Mouse (Mus musculus) MEL (cell line): ENCODE results near the gene Trmu.
"Not testable (repeated sequence)": the region's sequence is repeated elsewhere in the genome, so short reads cannot be mapped to it uniquely, and the experiment has no call there.

Experiments used
- BHLHE40 ChIP-seq: IDR thresholded peaks from 2 replicates; pipeline ENCODE4 v1.6.1; 2012; ENCODE audit warnings: low read depth, mild to moderate bottlenecking, inconsistent platforms, low read length, improper control_type of control experiment, borderline replicate concordance
- CTCF ChIP-seq, 3 experiments: IDR thresholded peaks in 2 of 3; conservative IDR thresholded peaks in 1 of 3; 2 replicates each; pipeline ENCODE4 v1.5.1; 2011 to 2012; ENCODE audit warnings: low read length in 3 of 3, low read depth in 2 of 3, mild to moderate bottlenecking in 2 of 3, improper control_type of control experiment in 1 of 3, inconsistent platforms in 1 of 3, mixed read lengths in 1 of 3, moderate library complexity in 1 of 3; ENCODE audit not compliant: control insufficient read depth in 1 of 3, insufficient read depth in 1 of 3, poor library complexity in 1 of 3, severe bottlenecking in 1 of 3
- E2F4 ChIP-seq: IDR thresholded peaks from 2 replicates; pipeline ENCODE4 v1.6.1; 2011; ENCODE audit warnings: low read depth, low read length, improper control_type of control experiment, borderline replicate concordance
- ELF1 ChIP-seq: IDR thresholded peaks from 2 replicates; pipeline ENCODE4 v1.6.1; 2014; ENCODE audit warnings: low read depth, mild to moderate bottlenecking, inconsistent platforms, low read length, improper control_type of control experiment, moderate library complexity
- EP300 ChIP-seq, 2 experiments: IDR thresholded peaks; 2 replicates each; pipeline ENCODE4 v1.6.1; 2011; ENCODE audit warnings: improper control_type of control experiment in 2 of 2, low read length in 2 of 2, low read depth in 1 of 2, mild to moderate bottlenecking in 1 of 2
- ETS1 ChIP-seq: IDR thresholded peaks from 2 replicates; pipeline ENCODE4 v1.6.1; 2012; ENCODE audit warnings: low read depth, mild to moderate bottlenecking, inconsistent platforms, low read length, improper control_type of control experiment, moderate library complexity
- MAX ChIP-seq: IDR thresholded peaks from 2 replicates; pipeline ENCODE4 v1.6.1; 2011; ENCODE audit warnings: low read length, improper control_type of control experiment
- MXI1 ChIP-seq: IDR thresholded peaks from 2 replicates; pipeline ENCODE4 v1.6.1; 2011; ENCODE audit warnings: mild to moderate bottlenecking, low read depth, low read length, improper control_type of control experiment
- POLR2A ChIP-seq, 2 experiments: IDR thresholded peaks; 2 replicates each; pipeline ENCODE4 v1.6.1; 2011 to 2012; ENCODE audit warnings: low read length in 2 of 2, mild to moderate bottlenecking in 2 of 2, control low read depth in 1 of 2, improper control_type of control experiment in 1 of 2, low read depth in 1 of 2, moderate library complexity in 1 of 2; ENCODE audit not compliant: control insufficient read depth in 1 of 2, insufficient read depth in 1 of 2, poor library complexity in 1 of 2
- SIN3A ChIP-seq: IDR thresholded peaks from 2 replicates; pipeline ENCODE4 v1.6.1; 2012; ENCODE audit warnings: low read length, improper control_type of control experiment, inconsistent platforms
- TAL1 ChIP-seq: IDR thresholded peaks from 2 replicates; pipeline ENCODE4 v1.6.1; 2012; ENCODE audit warnings: mild to moderate bottlenecking, inconsistent platforms, low read length, moderate library complexity, mixed read lengths
- USF2 ChIP-seq, 2 experiments: IDR thresholded peaks; 2 replicates each; pipeline ENCODE4 v1.6.1; 2011 to 2012; ENCODE audit warnings: improper control_type of control experiment in 2 of 2, low read length in 2 of 2, borderline replicate concordance in 1 of 2, inconsistent platforms in 1 of 2, low read depth in 1 of 2, mild to moderate bottlenecking in 1 of 2; ENCODE audit not compliant: insufficient read depth in 1 of 2
- ZKSCAN1 ChIP-seq: IDR thresholded peaks from 2 replicates; pipeline ENCODE4 v1.6.1; 2012; ENCODE audit warnings: low read depth, mild to moderate bottlenecking, inconsistent platforms, low read length, improper control_type of control experiment, moderate library complexity

DNA sequence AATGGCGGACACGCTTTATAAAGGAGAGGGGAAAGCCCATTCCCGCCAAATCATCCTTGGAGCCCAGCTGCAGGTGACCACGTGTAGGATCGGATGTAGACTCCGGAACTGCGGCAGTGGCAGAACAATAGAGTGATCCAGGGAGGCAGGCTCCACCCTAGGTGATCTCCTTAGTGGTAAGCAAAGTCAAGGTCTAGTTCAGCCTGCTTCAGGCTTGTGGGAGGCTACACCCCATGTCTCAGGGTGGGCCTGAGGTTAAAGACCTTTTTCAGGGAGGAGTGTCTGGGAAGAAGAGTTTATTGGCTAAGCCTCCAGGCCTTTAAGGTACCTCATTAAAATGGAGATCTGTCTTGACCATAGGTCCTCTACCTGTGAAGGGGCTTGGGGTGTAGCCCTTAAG lies 13.2 kb upstream of the Trmu start:
- not testable (repeated sequence) for TF ChIP-seq CTCF (IDR thresholded peaks at IDR 0.05 in 2 of 3, conservative IDR thresholded peaks at IDR 0.05 in 1 of 3; ENCODE audit: control insufficient read depth in 1 of 3, insufficient read depth in 1 of 3, low read depth in 2 of 3, low read length in 3 of 3, poor library complexity in 1 of 3, severe bottlenecking in 1 of 3); ELF1; EP300 (IDR thresholded peaks at IDR 0.05; ENCODE audit: low read depth in 1 of 2, low read length in 2 of 2); ETS1; TAL1; POLR2A (IDR thresholded peaks at IDR 0.05; ENCODE audit: control insufficient read depth in 1 of 2, insufficient read depth in 1 of 2, low read depth in 1 of 2, low read length in 2 of 2, poor library complexity in 1 of 2); BHLHE40; SIN3A; MAX; MXI1; E2F4; USF2 (IDR thresholded peaks at IDR 0.05; ENCODE audit: borderline replicate concordance in 1 of 2, insufficient read depth in 1 of 2, low read depth in 1 of 2, low read length in 2 of 2); ZKSCAN1
